Mouse (Mus musculus): ENCODE measurements around the gene Nkpd1. TPM values are rescaled to one million over a fixed set of nuclear protein-coding genes. Genes with fewer than 3 reads are reported as not detected.

The Nkpd1 gene
- polyA plus RNA-seq, 1 experiment from 2014 or later, result 3.1 TPM

- no peak for ATAC-seq (ENCODE audit: insufficient number of reproducible peaks, low FRiP score, low TSS enrichment, low read depth)
- peaks cover 25% of the 10 kb centered on the region for H3K36me3 ChIP-seq
- H3K9ac ChIP-seq, result peak within 1 kb of the TSS; percentile 99
- H3K4me1 ChIP-seq, result peaks cover 49% of the 10 kb centered on the region
- H3K27me3 ChIP-seq, result no peaks in the 10 kb centered on the region
- peak within 1 kb of the TSS; percentile 95 for H3K27ac ChIP-seq (replicated peaks)
- H3K4me3 ChIP-seq (replicated peaks), result peak within 1 kb of the TSS; percentile 99
- H3K4me2 ChIP-seq (replicated peaks), result peak within 1 kb of the TSS; percentile 90
- WGBS, result 2% methylated on average over 19 of the region's 19 CpGs
- no peaks in the 10 kb centered on the region for H3K9me3 ChIP-seq (replicated peaks)
Measured at GRCm38 (mm10) chr7:19562643-19563410, 45.2 kb downstream of the Nkpd1 start, which contains the start of gene Ppp1r37. Gene Ppp1r37, minus strand, starts transcription at chr7:19563076.

- H3K9ac ChIP-seq, result no peak overlapping the region
- peaks cover 32% of the 10 kb centered on the region for H3K36me3 ChIP-seq
- WGBS, result 84% methylated on average over 3 of the region's 3 CpGs
- H3K4me1 ChIP-seq, result peaks cover 38% of the 10 kb centered on the region
- 0 out of 2 replicates have a peak overlapping the region, but pooled peaks have one; percentile 95 for H3K27ac ChIP-seq (replicated peaks)
- no peaks in the 10 kb centered on the region for H3K9me3 ChIP-seq (replicated peaks)
- H3K27me3 ChIP-seq, result no peaks in the 10 kb centered on the region
- no peak for ATAC-seq (ENCODE audit: insufficient number of reproducible peaks, low FRiP score, low TSS enrichment, low read depth)
- no peak overlapping the region for H3K4me3 ChIP-seq (replicated peaks)
- 0 out of 2 replicates have a peak overlapping the region, but pooled peaks have one; percentile 90 for H3K4me2 ChIP-seq (replicated peaks)
Measured at GRCm38 (mm10) chr7:19563884-19564283, 46.2 kb downstream of the Nkpd1 start.

- H3K27ac ChIP-seq (replicated peaks), result no peak overlapping the region
- no peak overlapping the region for H3K4me3 ChIP-seq (replicated peaks)
- H3K36me3 ChIP-seq, result peaks cover 37% of the 10 kb centered on the region
- no peak overlapping the region for H3K9ac ChIP-seq
- H3K4me2 ChIP-seq (replicated peaks), result no peak overlapping the region
- H3K4me1 ChIP-seq, result peaks cover 33% of the 10 kb centered on the region
- ATAC-seq (ENCODE audit: insufficient number of reproducible peaks, low FRiP score, low TSS enrichment, low read depth), result no peak
- H3K27me3 ChIP-seq, result no peaks in the 10 kb centered on the region
- H3K9me3 ChIP-seq (replicated peaks), result no peaks in the 10 kb centered on the region
- WGBS, result 88% methylated on average over 4 of the region's 4 CpGs
Measured at GRCm38 (mm10) chr7:19564455-19564854, 46.8 kb downstream of the Nkpd1 start.

- H3K4me2 ChIP-seq (replicated peaks), result no peak overlapping the region
- no peak for ATAC-seq (ENCODE audit: insufficient number of reproducible peaks, low FRiP score, low TSS enrichment, low read depth)
Measured at GRCm38 (mm10) chr7:19565803-19566202, 48.2 kb downstream of the Nkpd1 start.

GRCm38 (mm10) chr7:19567426-19567825 lies 49.8 kb downstream of the Nkpd1 start:
- Histone ChIP-seq H3K9me3 (replicated peaks) (no peaks in the 10 kb centered on the region), H3K27ac (replicated peaks) (no peak overlapping the region), H3K27me3 (no peaks in the 10 kb centered on the region), H3K4me2 (replicated peaks) (no peak overlapping the region), H3K4me1 (peaks cover 24% of the 10 kb centered on the region), H3K9ac (no peak overlapping the region), H3K36me3 (peaks cover 50% of the 10 kb centered on the region), H3K4me3 (replicated peaks) (no peak overlapping the region)
- 92% methylated on average over 8 of the region's 8 CpGs for WGBS
- no peak for ATAC-seq (ENCODE audit: insufficient number of reproducible peaks, low FRiP score, low TSS enrichment, low read depth)

More at GRCm38 (mm10) chr7:19565803-19566202, 48.2 kb downstream of the Nkpd1 start:
- no peak overlapping the region for H3K4me3 ChIP-seq (replicated peaks)
- H3K36me3 ChIP-seq, result peaks cover 50% of the 10 kb centered on the region
- H3K9me3 ChIP-seq (replicated peaks), result no peaks in the 10 kb centered on the region
- 96% methylated on average over 2 of the region's 2 CpGs for WGBS
- H3K27me3 ChIP-seq, result no peaks in the 10 kb centered on the region
- H3K9ac ChIP-seq, result no peak overlapping the region
- H3K4me1 ChIP-seq, result peaks cover 20% of the 10 kb centered on the region
- H3K27ac ChIP-seq (replicated peaks), result no peak overlapping the region

- Histone ChIP-seq H3K4me3 (replicated peaks) (no peak overlapping the region), H3K4me2 (replicated peaks) (no peak overlapping the region), H3K36me3 (peaks cover 42% of the 10 kb centered on the region), H3K9me3 (replicated peaks) (no peaks in the 10 kb centered on the region), H3K9ac (no peak overlapping the region), H3K4me1 (peaks cover 15% of the 10 kb centered on the region), H3K27ac (replicated peaks) (no peak overlapping the region), H3K27me3 (no peaks in the 10 kb centered on the region)
- ATAC-seq (ENCODE audit: insufficient number of reproducible peaks, low FRiP score, low TSS enrichment, low read depth), result no peak
- 68% methylated on average over 3 of the region's 3 CpGs for WGBS
Measured at GRCm38 (mm10) chr7:19569647-19570046, 52.0 kb downstream of the Nkpd1 start.

- under 1% methylated on average over 53 of the region's 53 CpGs for WGBS
- H3K36me3 ChIP-seq, result peaks cover 25% of the 10 kb centered on the region
- ATAC-seq (ENCODE audit: insufficient number of reproducible peaks, low FRiP score, low TSS enrichment, low read depth), result peak; percentile 87
- H3K4me1 ChIP-seq, result peaks cover 28% of the 10 kb centered on the region
- peak overlapping the region; percentile 88 for H3K27ac ChIP-seq (replicated peaks)
- H3K27me3 ChIP-seq, result peaks cover 26% of the 10 kb centered on the region
- H3K9ac ChIP-seq, result peak overlapping the region; percentile 68
- H3K9me3 ChIP-seq (replicated peaks), result no peaks in the 10 kb centered on the region
- H3K4me2 ChIP-seq (replicated peaks), result peak overlapping the region; percentile 84
- H3K4me3 ChIP-seq (replicated peaks), result peak overlapping the region; percentile 76
Measured at GRCm38 (mm10) chr7:19572926-19573775, 55.5 kb downstream of the Nkpd1 start.

GRCm38 (mm10) chr7:19573776-19574140 lies 56.1 kb downstream of the Nkpd1 start:
- H3K4me3 ChIP-seq (replicated peaks), result peak overlapping the region; percentile 76
- H3K4me2 ChIP-seq (replicated peaks), result peak overlapping the region; percentile 84
- H3K9ac ChIP-seq, result peak overlapping the region; percentile 68
- peaks cover 30% of the 10 kb centered on the region for H3K4me1 ChIP-seq
- no peaks in the 10 kb centered on the region for H3K9me3 ChIP-seq (replicated peaks)
- H3K27ac ChIP-seq (replicated peaks), result peak overlapping the region; percentile 88; the same call in 1 of the 2 replicates
- peaks cover 32% of the 10 kb centered on the region for H3K27me3 ChIP-seq
- peaks cover 20% of the 10 kb centered on the region for H3K36me3 ChIP-seq
- ATAC-seq (ENCODE audit: insufficient number of reproducible peaks, low FRiP score, low TSS enrichment, low read depth), result no peak
- 18% methylated on average over 16 of the region's 16 CpGs for WGBS

Other genes starting within 250 kb of the Nkpd1 start
- gene Vasp, start 246.0 kb upstream of the Nkpd1 start, polyA plus RNA-seq (2015; fragmentation: Nextera tagmentation; extraction: Ambion mirVana), result 85.2 TPM in 2 replicates
- gene Ppm1n, start 237.8 kb upstream of the Nkpd1 start, polyA plus RNA-seq (2015; fragmentation: Nextera tagmentation; extraction: Ambion mirVana), result 0.14 and 0.41 TPM in 2 replicates
- gene Rtn2, start 235.2 kb upstream of the Nkpd1 start, polyA plus RNA-seq (2015; fragmentation: Nextera tagmentation; extraction: Ambion mirVana), result 39.2 and 41.9 TPM in 2 replicates
- gene Fosb, start 207.8 kb upstream of the Nkpd1 start, polyA plus RNA-seq (2015; fragmentation: Nextera tagmentation; extraction: Ambion mirVana), result 0.21 and 0.69 TPM in 2 replicates
- gene Ercc1, start 173.1 kb upstream of the Nkpd1 start, polyA plus RNA-seq (2015; fragmentation: Nextera tagmentation; extraction: Ambion mirVana), result 83.0 and 85.5 TPM in 2 replicates
- gene Cd3eap, start 158.4 kb upstream of the Nkpd1 start, polyA plus RNA-seq (2015; fragmentation: Nextera tagmentation; extraction: Ambion mirVana), result 30.4 and 32.0 TPM in 2 replicates
- 17.2 and 22.7 TPM in 2 replicates for gene Ppp1r13l, start 158.1 kb upstream of the Nkpd1 start, polyA plus RNA-seq (2015; fragmentation: Nextera tagmentation; extraction: Ambion mirVana)
- 16.9 and 18.3 TPM in 2 replicates for gene Ercc2, start 135.8 kb upstream of the Nkpd1 start, polyA plus RNA-seq (2015; fragmentation: Nextera tagmentation; extraction: Ambion mirVana)
- 41.8 and 43.1 TPM in 2 replicates for gene Klc3, start 113.7 kb upstream of the Nkpd1 start, polyA plus RNA-seq (2015; fragmentation: Nextera tagmentation; extraction: Ambion mirVana)
- gene Ckm, start 113.1 kb upstream of the Nkpd1 start, polyA plus RNA-seq (2015; fragmentation: Nextera tagmentation; extraction: Ambion mirVana), result 118 and 167 TPM in 2 replicates
- gene Mark4, start 59.0 kb upstream of the Nkpd1 start, polyA plus RNA-seq (2015; fragmentation: Nextera tagmentation; extraction: Ambion mirVana), result 11.8 and 14.4 TPM in 2 replicates
- 1.2 and 1.4 TPM in 2 replicates for gene Exoc3l2, start 54.5 kb upstream of the Nkpd1 start, polyA plus RNA-seq (2015; fragmentation: Nextera tagmentation; extraction: Ambion mirVana)
- 2.4 and 2.8 TPM in 2 replicates for gene Bloc1s3, start 9.5 kb upstream of the Nkpd1 start, polyA plus RNA-seq (2015; fragmentation: Nextera tagmentation; extraction: Ambion mirVana)
- gene Trappc6a, start 9.4 kb upstream of the Nkpd1 start, polyA plus RNA-seq (2015; fragmentation: Nextera tagmentation; extraction: Ambion mirVana), result 89.5 and 101 TPM in 2 replicates
- gene Ppp1r37, start 45.2 kb downstream of the Nkpd1 start, polyA plus RNA-seq (2015; fragmentation: Nextera tagmentation; extraction: Ambion mirVana), result 31.4 and 36.0 TPM in 2 replicates
- gene Zfp296, start 59.4 kb downstream of the Nkpd1 start, polyA plus RNA-seq (2015; fragmentation: Nextera tagmentation; extraction: Ambion mirVana), result 1.5 and 2.2 TPM in 2 replicates
- 149 and 162 TPM in 2 replicates for gene Gemin7, start 59.8 kb downstream of the Nkpd1 start, polyA plus RNA-seq (2015; fragmentation: Nextera tagmentation; extraction: Ambion mirVana)
- gene Clasrp, start 86.6 kb downstream of the Nkpd1 start, polyA plus RNA-seq (2015; fragmentation: Nextera tagmentation; extraction: Ambion mirVana), result 58.3 and 66.1 TPM in 2 replicates
- 14.0 and 15.8 TPM in 2 replicates for gene Relb, start 111.6 kb downstream of the Nkpd1 start, polyA plus RNA-seq (2015; fragmentation: Nextera tagmentation; extraction: Ambion mirVana)
- 78.0 and 89.1 TPM in 2 replicates for gene Clptm1, start 147.2 kb downstream of the Nkpd1 start, polyA plus RNA-seq (2015; fragmentation: Nextera tagmentation; extraction: Ambion mirVana)
- gene Apoc2, start 160.1 kb downstream of the Nkpd1 start, polyA plus RNA-seq (2015; fragmentation: Nextera tagmentation; extraction: Ambion mirVana), result 0.67 and 1.3 TPM in 2 replicates
- not detected in 2 replicates for gene Gm44805, start 163.6 kb downstream of the Nkpd1 start, polyA plus RNA-seq (2015; fragmentation: Nextera tagmentation; extraction: Ambion mirVana)
- gene Apoc4, start 163.6 kb downstream of the Nkpd1 start, polyA plus RNA-seq (2015; fragmentation: Nextera tagmentation; extraction: Ambion mirVana), result 0.16 TPM in 1 of 2 replicates, not detected in the other
- 38.9 and 45.8 TPM in 2 replicates for gene Apoc1, start 174.8 kb downstream of the Nkpd1 start, polyA plus RNA-seq (2015; fragmentation: Nextera tagmentation; extraction: Ambion mirVana)
- gene Apoe, start 181.3 kb downstream of the Nkpd1 start, polyA plus RNA-seq (2015; fragmentation: Nextera tagmentation; extraction: Ambion mirVana), result 442 and 474 TPM in 2 replicates
- gene Tomm40, start 197.6 kb downstream of the Nkpd1 start, polyA plus RNA-seq (2015; fragmentation: Nextera tagmentation; extraction: Ambion mirVana), result 146 and 148 TPM in 2 replicates
- 79.6 and 86.6 TPM in 2 replicates for gene Nectin2, start 232.6 kb downstream of the Nkpd1 start, polyA plus RNA-seq (2015; fragmentation: Nextera tagmentation; extraction: Ambion mirVana)